Mouse (Mus musculus): Measurements from ENCODE around the gene Cnih1. TPM values are rescaled to one million over a fixed set of nuclear protein-coding genes. Genes with fewer than 3 reads are reported as not detected.

Cnih1 gene
- total and polyA plus RNA-seq, 3 experiments = 48.7 to 52.2 (median 48.7) TPM

- H3K27ac ChIP-seq = no peak overlapping the region
- H3K4me1 ChIP-seq (ENCODE audit: control insufficient read depth, insufficient read depth, low read length) = peaks cover 6% of the 10 kb centered on the region
- no peak for DNase-seq
- H3K36me3 ChIP-seq (ENCODE audit: control insufficient read depth, insufficient read depth, low read length) = peaks cover 6% of the 10 kb centered on the region
- H3K27me3 ChIP-seq (ENCODE audit: control insufficient read depth, insufficient read depth, low read length) = no peaks in the 10 kb centered on the region
- WGBS = 84% methylated on average over 8 of the region's 8 CpGs
- peaks cover 6% of the 10 kb centered on the region for H3K79me2 ChIP-seq (replicated peaks; ENCODE audit: control insufficient read depth, insufficient read depth, low read length)
- no peak overlapping the region for H3K9ac ChIP-seq (ENCODE audit: low read depth, low read length)
- intact Hi-C loops (cut with DNase I) = no loop called here
- TF ChIP-seq CTCF (IDR thresholded peaks at IDR 0.05) = no peak
- no peak for TF ChIP-seq EP300 (IDR thresholded peaks at IDR 0.05; ENCODE audit: insufficient read depth, low read depth, low read length)
- no peak for TF ChIP-seq POLR2A (IDR thresholded peaks at IDR 0.05; ENCODE audit: insufficient read depth, low read depth, low read length)
- no peak overlapping the region for H3K4me3 ChIP-seq
Observed at GRCm38 (mm10) chr14:46816916-46817622, 28.9 kb upstream of the Cnih1 start.

GRCm38 (mm10) chr14:46815640-46816039 lies 27.4 kb upstream of the Cnih1 start:
- H3K4me3 ChIP-seq = no peak overlapping the region
- 78% methylated on average over 6 of the region's 6 CpGs for WGBS
- no peak for DNase-seq
- H3K79me2 ChIP-seq (replicated peaks; ENCODE audit: control insufficient read depth, insufficient read depth, low read length) = peaks cover 6% of the 10 kb centered on the region; the same call in 1 of the 2 replicates
- intact Hi-C loops (cut with DNase I) = no loop called here
- no peak overlapping the region for H3K27ac ChIP-seq
- H3K36me3 ChIP-seq (ENCODE audit: control insufficient read depth, insufficient read depth, low read length) = peaks cover 9% of the 10 kb centered on the region
- no peak for TF ChIP-seq POLR2A (IDR thresholded peaks at IDR 0.05; ENCODE audit: insufficient read depth, low read depth, low read length)
- no peak for TF ChIP-seq EP300 (IDR thresholded peaks at IDR 0.05; ENCODE audit: insufficient read depth, low read depth, low read length)
- no peak for TF ChIP-seq CTCF (IDR thresholded peaks at IDR 0.05)
- no peak overlapping the region for H3K9ac ChIP-seq (ENCODE audit: low read depth, low read length)
- no peaks in the 10 kb centered on the region for H3K27me3 ChIP-seq (ENCODE audit: control insufficient read depth, insufficient read depth, low read length)
- H3K4me1 ChIP-seq (ENCODE audit: control insufficient read depth, insufficient read depth, low read length) = peaks cover 6% of the 10 kb centered on the region

- TF ChIP-seq CTCF (IDR thresholded peaks at IDR 0.05) (no peak), EP300 (IDR thresholded peaks at IDR 0.05; ENCODE audit: insufficient read depth, low read depth, low read length) (no peak), POLR2A (IDR thresholded peaks at IDR 0.05; ENCODE audit: insufficient read depth, low read depth, low read length) (no peak)
- H3K79me2 ChIP-seq (replicated peaks; ENCODE audit: control insufficient read depth, insufficient read depth, low read length) = no peaks in the 10 kb centered on the region
- no peak overlapping the region for H3K4me3 ChIP-seq
- H3K27me3 ChIP-seq (ENCODE audit: control insufficient read depth, insufficient read depth, low read length) = no peaks in the 10 kb centered on the region
- intact Hi-C loops (cut with DNase I) = no loop called here
- 61% methylated on average over 3 of the region's 3 CpGs for WGBS
- no peak overlapping the region for H3K9ac ChIP-seq (ENCODE audit: low read depth, low read length)
- peaks cover 13% of the 10 kb centered on the region for H3K36me3 ChIP-seq (ENCODE audit: control insufficient read depth, insufficient read depth, low read length)
- H3K4me1 ChIP-seq (ENCODE audit: control insufficient read depth, insufficient read depth, low read length) = 0 out of 2 replicates have a peak, but pooled peaks cover 1% of the 10 kb centered on the region
- DNase-seq = no peak
- H3K27ac ChIP-seq = no peak overlapping the region
Observed at GRCm38 (mm10) chr14:46807927-46808326, 19.7 kb upstream of the Cnih1 start.

GRCm38 (mm10) chr14:46806186-46806585 lies 18.0 kb upstream of the Cnih1 start:
- Histone ChIP-seq H3K79me2 (replicated peaks; ENCODE audit: control insufficient read depth, insufficient read depth, low read length) (no peaks in the 10 kb centered on the region), H3K27me3 (ENCODE audit: control insufficient read depth, insufficient read depth, low read length) (no peaks in the 10 kb centered on the region), H3K4me1 (ENCODE audit: control insufficient read depth, insufficient read depth, low read length) (0 out of 2 replicates have a peak, but pooled peaks cover 1% of the 10 kb centered on the region), H3K36me3 (ENCODE audit: control insufficient read depth, insufficient read depth, low read length) (peaks cover 11% of the 10 kb centered on the region), H3K9ac (ENCODE audit: low read depth, low read length) (no peak overlapping the region), H3K27ac (no peak overlapping the region), H3K4me3 (no peak overlapping the region)
- 82% methylated on average over 5 of the region's 5 CpGs for WGBS
- intact Hi-C loops (cut with DNase I) = no loop called here
- DNase-seq = no peak
- no peak for TF ChIP-seq CTCF (IDR thresholded peaks at IDR 0.05)

- TF ChIP-seq CTCF (IDR thresholded peaks at IDR 0.05) (no peak), POLR2A (IDR thresholded peaks at IDR 0.05; ENCODE audit: insufficient read depth, low read depth, low read length) (no peak), EP300 (IDR thresholded peaks at IDR 0.05; ENCODE audit: insufficient read depth, low read depth, low read length) (no peak)
- H3K79me2 ChIP-seq (replicated peaks; ENCODE audit: control insufficient read depth, insufficient read depth, low read length) = no peaks in the 10 kb centered on the region
- peaks cover 4% of the 10 kb centered on the region for H3K36me3 ChIP-seq (ENCODE audit: control insufficient read depth, insufficient read depth, low read length)
- intact Hi-C loops (cut with DNase I) = no loop called here
- H3K9ac ChIP-seq (ENCODE audit: low read depth, low read length) = no peak overlapping the region
- DNase-seq = no peak
- H3K4me1 ChIP-seq (ENCODE audit: control insufficient read depth, insufficient read depth, low read length) = 0 out of 2 replicates have a peak, but pooled peaks cover 1% of the 10 kb centered on the region
- no peak overlapping the region for H3K4me3 ChIP-seq
- WGBS = 51% methylated on average over 1 of the region's 1 CpGs
- H3K27me3 ChIP-seq (ENCODE audit: control insufficient read depth, insufficient read depth, low read length) = no peaks in the 10 kb centered on the region
- no peak overlapping the region for H3K27ac ChIP-seq
Observed at GRCm38 (mm10) chr14:46803791-46804190, 15.6 kb upstream of the Cnih1 start.

GRCm38 (mm10) chr14:46803259-46803658 lies 15.0 kb upstream of the Cnih1 start:
- intact Hi-C loops (cut with DNase I) = no loop called here
- no peak for TF ChIP-seq POLR2A (IDR thresholded peaks at IDR 0.05; ENCODE audit: insufficient read depth, low read depth, low read length)
- TF ChIP-seq EP300 (IDR thresholded peaks at IDR 0.05; ENCODE audit: insufficient read depth, low read depth, low read length) = no peak
- TF ChIP-seq CTCF (IDR thresholded peaks at IDR 0.05) = no peak
- H3K79me2 ChIP-seq (replicated peaks; ENCODE audit: control insufficient read depth, insufficient read depth, low read length) = no peaks in the 10 kb centered on the region
- no peak overlapping the region for H3K9ac ChIP-seq (ENCODE audit: low read depth, low read length)
- peaks cover 4% of the 10 kb centered on the region for H3K36me3 ChIP-seq (ENCODE audit: control insufficient read depth, insufficient read depth, low read length)
- no peak for DNase-seq
- H3K27me3 ChIP-seq (ENCODE audit: control insufficient read depth, insufficient read depth, low read length) = no peaks in the 10 kb centered on the region
- 0 out of 2 replicates have a peak, but pooled peaks cover 1% of the 10 kb centered on the region for H3K4me1 ChIP-seq (ENCODE audit: control insufficient read depth, insufficient read depth, low read length)
- WGBS = 79% methylated on average over 4 of the region's 4 CpGs
- H3K4me3 ChIP-seq = no peak overlapping the region
- H3K27ac ChIP-seq = no peak overlapping the region
